Mouse (Mus musculus): Measurements from ENCODE around the gene Atg2a. TPM values are rescaled to one million over a fixed set of nuclear protein-coding genes. Genes with fewer than 3 reads are reported as not detected.

Atg2a gene
- polyA plus RNA-seq, 1 experiment from 2014 or later = 7.0 TPM

DNA sequence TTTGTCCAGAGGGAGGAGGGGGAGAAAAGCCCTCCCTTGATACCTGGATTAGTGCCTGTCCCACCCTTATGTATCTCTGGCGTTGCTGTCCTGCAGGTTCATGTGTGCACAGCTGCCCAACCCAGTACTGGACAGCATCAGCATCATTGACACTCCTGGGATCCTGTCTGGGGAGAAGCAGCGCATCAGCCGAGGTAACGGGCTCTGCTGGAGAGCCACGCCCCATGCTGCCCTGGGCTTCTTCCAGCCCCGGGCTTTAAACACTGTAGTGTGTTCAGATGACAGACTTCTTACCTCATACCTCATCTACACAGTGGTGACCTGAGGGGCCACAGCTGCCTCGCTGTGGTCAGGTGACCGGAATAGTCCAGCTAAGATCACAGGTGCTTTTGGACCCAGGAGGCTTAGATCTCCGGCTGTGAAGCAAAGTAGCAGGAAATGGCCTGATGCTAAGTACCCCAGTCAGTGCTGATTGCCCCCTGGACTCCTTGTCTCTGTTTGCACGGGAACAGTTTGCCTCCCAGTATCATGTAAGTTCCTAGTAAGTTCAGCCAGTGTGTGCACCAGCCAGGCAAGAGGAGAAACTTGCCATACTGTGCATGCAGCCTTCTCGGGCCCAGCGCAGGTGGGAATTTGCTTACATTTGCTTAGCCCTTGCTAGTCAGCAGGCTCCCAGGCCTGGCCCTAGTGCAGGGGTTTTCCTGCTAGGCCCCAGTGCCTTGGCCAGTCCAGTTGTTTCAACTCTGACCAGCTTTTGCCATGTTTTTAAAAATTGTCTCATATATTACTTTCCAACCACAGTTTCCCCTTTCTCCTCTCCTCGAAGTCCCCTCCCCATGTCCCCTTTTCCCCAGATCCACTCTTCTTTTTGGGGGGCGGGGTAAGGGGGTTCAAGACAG, 39.9 kb downstream of the Atg2a start:
- peaks cover 30% of the 10 kb centered on the region for H3K36me3 ChIP-seq (ENCODE audit: insufficient read depth, low read length)
- no peaks in the 10 kb centered on the region for H3K27me3 ChIP-seq (ENCODE audit: insufficient read depth, low read length)
- H3K4me3 ChIP-seq (replicated peaks; ENCODE audit: low read depth, low read length) = no peak overlapping the region
- DNase-seq (ENCODE audit: low spot score) = no peak
- ATAC-seq (replicated peaks; ENCODE audit: low FRiP score, low read depth) = no peak
- H3K9ac ChIP-seq (ENCODE audit: low read depth, low read length) = no peak overlapping the region
- no peak overlapping the region for H3K4me2 ChIP-seq (ENCODE audit: low read length)
- no peak overlapping the region for H3K27ac ChIP-seq
- TF ChIP-seq CTCF (IDR thresholded peaks at IDR 0.05; ENCODE audit: low read depth) = no peak
- WGBS = 74% methylated on average over 14 of the region's 14 CpGs
- peaks cover 33% of the 10 kb centered on the region for H3K4me1 ChIP-seq (replicated peaks; ENCODE audit: insufficient read depth, low read length)
- H3K9me3 ChIP-seq (replicated peaks; ENCODE audit: low read length) = no peaks in the 10 kb centered on the region

DNA sequence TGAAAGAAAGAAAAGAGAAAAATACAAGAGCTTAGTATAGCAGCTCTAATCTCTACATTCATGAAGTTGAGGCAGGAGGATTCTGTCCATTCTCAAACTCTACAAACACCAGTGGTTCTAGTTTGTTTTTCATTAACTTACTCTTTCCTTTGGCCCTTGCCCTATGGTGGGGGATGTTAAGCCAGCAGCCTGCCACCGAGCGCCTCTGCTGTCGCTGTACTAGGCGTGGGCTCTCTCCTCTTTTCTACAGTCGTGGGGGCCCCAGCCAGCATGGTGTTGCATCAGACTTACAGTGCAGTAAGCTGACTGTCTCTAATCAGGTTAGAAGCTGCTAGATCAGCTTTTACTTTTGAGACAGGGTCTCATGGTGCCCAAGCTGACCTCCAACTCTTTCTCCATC, 41.5 kb downstream of the Atg2a start:
- peaks cover 31% of the 10 kb centered on the region for H3K4me1 ChIP-seq (replicated peaks; ENCODE audit: insufficient read depth, low read length)
- DNase-seq (ENCODE audit: low spot score) (no peak), ATAC-seq (replicated peaks; ENCODE audit: low FRiP score, low read depth) (no peak)
- WGBS = 72% methylated on average over 5 of the region's 5 CpGs
- H3K27ac ChIP-seq = no peak overlapping the region
- no peak for TF ChIP-seq CTCF (IDR thresholded peaks at IDR 0.05; ENCODE audit: low read depth)
- H3K36me3 ChIP-seq (ENCODE audit: insufficient read depth, low read length) = peaks cover 30% of the 10 kb centered on the region
- H3K27me3 ChIP-seq (ENCODE audit: insufficient read depth, low read length) = no peaks in the 10 kb centered on the region
- no peak overlapping the region for H3K4me3 ChIP-seq (replicated peaks; ENCODE audit: low read depth, low read length)
- H3K9me3 ChIP-seq (replicated peaks; ENCODE audit: low read length) = no peaks in the 10 kb centered on the region
- H3K9ac ChIP-seq (ENCODE audit: low read depth, low read length) = no peak overlapping the region
- no peak overlapping the region for H3K4me2 ChIP-seq (ENCODE audit: low read length)

DNA sequence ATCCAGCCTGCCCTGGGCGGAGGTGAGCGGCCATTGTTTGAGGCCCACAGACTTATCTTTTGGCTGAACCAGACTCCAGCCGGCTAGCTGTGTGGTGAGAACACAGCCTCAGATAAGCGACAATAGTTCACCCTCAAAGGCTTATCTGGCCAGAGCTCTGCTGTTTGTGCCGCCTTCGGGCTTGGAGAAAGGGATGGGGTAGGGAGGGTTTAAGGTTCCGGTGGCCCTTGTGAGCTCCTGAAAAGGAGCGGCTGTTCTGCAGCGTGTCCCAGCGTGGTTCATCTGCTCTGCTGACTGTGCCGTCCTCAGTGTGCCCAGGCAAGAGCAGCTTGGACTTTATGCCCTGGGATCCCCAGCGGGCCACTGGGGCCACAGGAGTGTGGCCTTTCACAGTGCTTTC, 43.0 kb downstream of the Atg2a start:
- 90% methylated on average over 12 of the region's 12 CpGs for WGBS
- TF ChIP-seq CTCF (IDR thresholded peaks at IDR 0.05; ENCODE audit: low read depth) = no peak
- Histone ChIP-seq H3K4me3 (replicated peaks; ENCODE audit: low read depth, low read length) (no peak overlapping the region), H3K36me3 (ENCODE audit: insufficient read depth, low read length) (peaks cover 30% of the 10 kb centered on the region), H3K9me3 (replicated peaks; ENCODE audit: low read length) (no peaks in the 10 kb centered on the region), H3K4me1 (replicated peaks; ENCODE audit: insufficient read depth, low read length) (peaks cover 20% of the 10 kb centered on the region; the same call in 1 of the 2 replicates), H3K27me3 (ENCODE audit: insufficient read depth, low read length) (no peaks in the 10 kb centered on the region), H3K27ac (no peak overlapping the region), H3K4me2 (ENCODE audit: low read length) (no peak overlapping the region), H3K9ac (ENCODE audit: low read depth, low read length) (no peak overlapping the region)
- DNase-seq (ENCODE audit: low spot score) = no peak
- ATAC-seq (replicated peaks; ENCODE audit: low FRiP score, low read depth) = no peak

GRCm38 (mm10) chr19:6285226-6285625, 43.8 kb downstream of the Atg2a start:
- no peak overlapping the region for H3K4me2 ChIP-seq (ENCODE audit: low read length)
- H3K9ac ChIP-seq (ENCODE audit: low read depth, low read length) = no peak overlapping the region
- no peaks in the 10 kb centered on the region for H3K27me3 ChIP-seq (ENCODE audit: insufficient read depth, low read length)
- no peak for TF ChIP-seq CTCF (IDR thresholded peaks at IDR 0.05; ENCODE audit: low read depth)
- H3K4me3 ChIP-seq (replicated peaks; ENCODE audit: low read depth, low read length) = no peak overlapping the region
- peaks cover 30% of the 10 kb centered on the region for H3K36me3 ChIP-seq (ENCODE audit: insufficient read depth, low read length)
- H3K27ac ChIP-seq = no peak overlapping the region
- WGBS = 63% methylated on average over 8 of the region's 8 CpGs
- no peak for ATAC-seq (replicated peaks; ENCODE audit: low FRiP score, low read depth)
- 0 out of 2 replicates have a peak, but pooled peaks cover 12% of the 10 kb centered on the region for H3K4me1 ChIP-seq (replicated peaks; ENCODE audit: insufficient read depth, low read length)
- no peak for DNase-seq (ENCODE audit: low spot score)
- H3K9me3 ChIP-seq (replicated peaks; ENCODE audit: low read length) = no peaks in the 10 kb centered on the region

- 0 out of 2 replicates have a peak, but pooled peaks cover 8% of the 10 kb centered on the region for H3K4me1 ChIP-seq (replicated peaks; ENCODE audit: insufficient read depth, low read length)
- peak overlapping the region; percentile 36; the same call in 1 of the 2 replicates for H3K27ac ChIP-seq
- TF ChIP-seq CTCF (IDR thresholded peaks at IDR 0.05; ENCODE audit: low read depth) = no peak
- H3K9ac ChIP-seq (ENCODE audit: low read depth, low read length) = no peak overlapping the region
- 64% methylated on average over 7 of the region's 7 CpGs for WGBS
- no peaks in the 10 kb centered on the region for H3K27me3 ChIP-seq (ENCODE audit: insufficient read depth, low read length)
- no peak overlapping the region for H3K4me3 ChIP-seq (replicated peaks; ENCODE audit: low read depth, low read length)
- peaks cover 29% of the 10 kb centered on the region for H3K36me3 ChIP-seq (ENCODE audit: insufficient read depth, low read length)
- no peak for ATAC-seq (replicated peaks; ENCODE audit: low FRiP score, low read depth)
- H3K4me2 ChIP-seq (ENCODE audit: low read length) = no peak overlapping the region
- no peak for DNase-seq (ENCODE audit: low spot score)
- H3K9me3 ChIP-seq (replicated peaks; ENCODE audit: low read length) = no peaks in the 10 kb centered on the region
Observed at GRCm38 (mm10) chr19:6285632-6286433, 44.4 kb downstream of the Atg2a start.

Data from kidney, postnatal 0 days (tissue).